Mouse (Mus musculus) lung, postnatal 36 days (tissue): ENCODE measurements around the gene Nell2.

Source experiments
- DNase-seq: peaks from one replicate; pipeline ENCODE4 v3.0.0; 2022; ENCODE audit warnings: mixed read lengths

The Nell2 gene

GRCm38 (mm10) chr15:95236509-95236908 lies 291.9 kb downstream of the Nell2 start:
- DNase-seq, result no peak

- no peak for DNase-seq
These were observed 297.2 kb downstream of the Nell2 start for GRCm38 (mm10) chr15:95231171-95231570.

GRCm38 (mm10) chr15:95216640-95217365 lies 311.6 kb downstream of the Nell2 start:
- no peak for DNase-seq

- no peak for DNase-seq
These were observed 317.8 kb downstream of the Nell2 start for GRCm38 (mm10) chr15:95210551-95210950.

- no peak for DNase-seq
These were observed 319.2 kb downstream of the Nell2 start for GRCm38 (mm10) chr15:95209186-95209585.

GRCm38 (mm10) chr15:95193661-95194280 lies 334.6 kb downstream of the Nell2 start:
- DNase-seq, result no peak

- no peak for DNase-seq
These were observed 335.4 kb downstream of the Nell2 start for GRCm38 (mm10) chr15:95192951-95193350.

- no peak for DNase-seq
These were observed 342.1 kb downstream of the Nell2 start for GRCm38 (mm10) chr15:95186226-95186625.

GRCm38 (mm10) chr15:95185419-95185818 lies 342.9 kb downstream of the Nell2 start:
- no peak for DNase-seq

GRCm38 (mm10) chr15:95183450-95183849 lies 344.9 kb downstream of the Nell2 start:
- DNase-seq, result no peak

- no peak for DNase-seq
These were observed 371.5 kb downstream of the Nell2 start for GRCm38 (mm10) chr15:95156828-95157227.

GRCm38 (mm10) chr15:95145118-95145517 lies 383.2 kb downstream of the Nell2 start:
- DNase-seq, result no peak

- DNase-seq, result peak; percentile 2
These were observed 384.2 kb downstream of the Nell2 start for GRCm38 (mm10) chr15:95144131-95144530.

- no peak for DNase-seq
These were observed 389.5 kb downstream of the Nell2 start for GRCm38 (mm10) chr15:95138709-95139409.

GRCm38 (mm10) chr15:95137018-95137810 lies 391.1 kb downstream of the Nell2 start:
- no peak for DNase-seq

GRCm38 (mm10) chr15:95135926-95136609 lies 392.3 kb downstream of the Nell2 start:
- DNase-seq, result no peak

- DNase-seq, result no peak
These were observed 397.0 kb downstream of the Nell2 start for GRCm38 (mm10) chr15:95131401-95131800.

- DNase-seq, result no peak
These were observed 419.7 kb downstream of the Nell2 start for GRCm38 (mm10) chr15:95108626-95109025.

GRCm38 (mm10) chr15:95107246-95107809 lies 421.0 kb downstream of the Nell2 start:
- no peak for DNase-seq

GRCm38 (mm10) chr15:95101522-95101921 lies 426.8 kb downstream of the Nell2 start:
- no peak for DNase-seq

GRCm38 (mm10) chr15:95100133-95100532 lies 428.2 kb downstream of the Nell2 start:
- no peak for DNase-seq

GRCm38 (mm10) chr15:95085962-95086361 lies 442.4 kb downstream of the Nell2 start:
- DNase-seq, result no peak
